Mouse (Mus musculus): ENCODE measurements around the gene Ppp1r12a. TPM values are rescaled to one million over a fixed set of nuclear protein-coding genes. Genes with fewer than 3 reads are reported as not detected.

Gene Ppp1r12a
- 173 TPM for total RNA-seq (2023)

GRCm38 (mm10) chr10:108161261-108162256, at the start of gene Ppp1r12a:
Ppp1r12a (plus strand) TSS chr10:108162193.

GRCm38 (mm10) chr10:108331784-108332561, 170.0 kb downstream of the Ppp1r12a start, which contains the start of gene Pawr:
Pawr (plus strand) TSS chr10:108332121.

Other genes with a start within 250 kb of the Ppp1r12a start
- not detected for gene Pawr, start 169.9 kb downstream of the Ppp1r12a start, total RNA-seq (2023)